Mouse (Mus musculus) common myeloid progenitor, adult 5-6 weeks (primary cell): Measurements from ENCODE around the gene Ugt1a9. TPM values are rescaled to one million over a fixed set of nuclear protein-coding genes. Genes with fewer than 3 reads are reported as not detected.

Experiments used
- ATAC-seq: replicated peaks from 2 replicates; pipeline ENCODE4 v1.8.0; 2016; ENCODE audit warnings: low read depth, mild to moderate bottlenecking, moderate TSS enrichment, inconsistent platforms; ENCODE audit not compliant: poor library complexity, severe bottlenecking
- total RNA-seq: library from RNA; stranded (forward); fragments of 200-1000, 187-1606 nt; gene quantifications from 2 replicates; pipeline ENCODE4 v1.2.3, GENCODE M21; 2017

The Ugt1a9 gene
- total RNA-seq, 1 experiment from 2014 or later, result not detected

GRCm38 (mm10) chr1:88255466-88255857 is 184.9 kb downstream of the Ugt1a9 start:
- no peak for ATAC-seq

GRCm38 (mm10) chr1:88255989-88256754 is 185.6 kb downstream of the Ugt1a9 start:
- no peak for ATAC-seq

GRCm38 (mm10) chr1:88256886-88257663 is 186.5 kb downstream of the Ugt1a9 start:
- no peak for ATAC-seq

GRCm38 (mm10) chr1:88257681-88258080 is 187.1 kb downstream of the Ugt1a9 start:
- ATAC-seq, result no peak

GRCm38 (mm10) chr1:88258361-88258760 is 187.8 kb downstream of the Ugt1a9 start:
- ATAC-seq, result no peak

GRCm38 (mm10) chr1:88258881-88259642 is 188.5 kb downstream of the Ugt1a9 start:
- ATAC-seq, result peak; percentile 15

GRCm38 (mm10) chr1:88259643-88260024 is 189.0 kb downstream of the Ugt1a9 start:
- no peak for ATAC-seq

- no peak for ATAC-seq
These were observed 189.5 kb downstream of the Ugt1a9 start for GRCm38 (mm10) chr1:88260114-88260513.

- ATAC-seq, result peak; percentile 2; the same call in 1 of the 2 replicates
These were observed 190.2 kb downstream of the Ugt1a9 start for GRCm38 (mm10) chr1:88260604-88261377.

GRCm38 (mm10) chr1:88261706-88262105 is 191.1 kb downstream of the Ugt1a9 start:
- no peak for ATAC-seq

GRCm38 (mm10) chr1:88262255-88262654 is 191.7 kb downstream of the Ugt1a9 start:
- peak; percentile 6 for ATAC-seq

- no peak for ATAC-seq
These were observed 192.4 kb downstream of the Ugt1a9 start for GRCm38 (mm10) chr1:88262961-88263360.

GRCm38 (mm10) chr1:88263778-88264177 is 193.2 kb downstream of the Ugt1a9 start:
- no peak for ATAC-seq

GRCm38 (mm10) chr1:88264237-88264868 is 193.8 kb downstream of the Ugt1a9 start:
- ATAC-seq, result no peak

- ATAC-seq, result no peak
These were observed 194.3 kb downstream of the Ugt1a9 start for GRCm38 (mm10) chr1:88264869-88265240.

- ATAC-seq, result no peak
These were observed 195.5 kb downstream of the Ugt1a9 start for GRCm38 (mm10) chr1:88266123-88266522.

GRCm38 (mm10) chr1:88267489-88267888 is 196.9 kb downstream of the Ugt1a9 start:
- ATAC-seq, result no peak

GRCm38 (mm10) chr1:88268070-88268469 is 197.5 kb downstream of the Ugt1a9 start:
- ATAC-seq, result no peak
